Mouse (Mus musculus) naive thymus-derived CD4-positive, alpha-beta T cell, adult 5 months (primary cell): ENCODE results near the gene 4930447C04Rik. TPM values are rescaled to one million over a fixed set of nuclear protein-coding genes. Genes with fewer than 3 reads are reported as not detected.

Experiments used
- polyA plus RNA-seq: library from polyadenylated mRNA; unstranded; fragments of 100-300 nt; shearing (Covaris generic); gene quantifications from one replicate; pipeline ENCODE4 v1.2.1, GENCODE M21; 2017

4930447C04Rik gene
- 0.17 TPM for polyA plus RNA-seq

DNA sequence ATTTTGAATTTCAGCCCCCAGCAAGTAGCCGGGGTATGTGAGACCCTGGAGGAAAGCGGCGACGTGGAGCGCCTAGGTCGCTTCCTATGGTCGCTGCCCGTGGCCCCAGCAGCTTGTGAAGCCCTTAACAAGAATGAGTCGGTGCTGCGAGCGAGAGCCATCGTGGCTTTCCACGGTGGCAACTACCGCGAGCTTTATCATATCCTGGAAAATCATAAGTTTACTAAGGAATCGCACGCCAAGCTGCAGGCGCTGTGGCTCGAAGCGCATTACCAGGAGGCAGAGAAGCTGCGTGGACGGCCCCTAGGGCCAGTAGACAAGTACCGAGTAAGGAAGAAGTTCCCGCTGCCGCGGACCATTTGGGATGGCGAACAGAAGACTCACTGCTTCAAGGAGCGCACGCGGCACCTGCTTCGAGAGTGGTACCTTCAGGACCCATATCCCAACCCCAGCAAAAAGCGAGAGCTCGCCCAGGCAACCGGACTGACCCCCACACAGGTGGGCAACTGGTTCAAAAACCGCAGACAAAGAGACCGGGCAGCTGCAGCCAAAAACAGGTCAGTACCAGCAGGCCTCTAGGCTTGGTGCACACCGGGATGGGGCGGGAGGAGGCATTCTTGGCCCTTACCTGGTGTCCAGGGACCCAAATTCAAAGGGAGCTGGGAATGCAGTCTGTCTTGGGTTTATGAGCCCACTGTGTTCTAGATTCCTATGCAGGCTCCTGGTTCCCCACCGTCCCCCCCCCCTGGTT lies at the start of gene 4930447C04Rik:
TSS of gene 4930447C04Rik (minus strand) at position 704 of the 751 bp plus-strand sequence.

GRCm38 (mm10) chr12:72939616-72940015 lies 958 bp downstream of the 4930447C04Rik start, which contains the start of gene Six6:
TSS of gene Six6 (plus strand) at chr12:72939892.

Other genes with a start within 250 kb of the 4930447C04Rik start
- gene Ppm1a, start 183.3 kb downstream of the 4930447C04Rik start, polyA plus RNA-seq, result 121 TPM
- not detected for gene Six6, start 882 bp downstream of the 4930447C04Rik start, polyA plus RNA-seq
- gene Six1, start 113.1 kb upstream of the 4930447C04Rik start, polyA plus RNA-seq, result 0.10 TPM
- 0.19 TPM for gene Six4, start 172.7 kb upstream of the 4930447C04Rik start, polyA plus RNA-seq
- gene Mnat1, start 182.9 kb upstream of the 4930447C04Rik start, polyA plus RNA-seq, result 28.6 TPM